Mouse (Mus musculus) gastrocnemius, adult 8-10 months (tissue): ENCODE data around the gene Man2a1. TPM values are rescaled to one million over a fixed set of nuclear protein-coding genes. Genes with fewer than 3 reads are reported as not detected.

Experiments used
- DNase-seq, 2 experiments: peaks; one replicate each; pipeline ENCODE4 v3.0.0; 2022; ENCODE audit warnings: low spot score in 2 of 2
- total RNA-seq, 4 experiments: library from RNA; stranded (reverse); gene quantifications; 2 replicates each; pipeline ENCODE4 v1.2.4; 2022

Gene Man2a1
- total RNA-seq, 4 experiments from 2014 or later = 4.5 to 6.1 (median 5.2) TPM

- DNase-seq = no peak
Observed at GRCm38 (mm10) chr17:64697277-64697831, 96.8 kb downstream of the Man2a1 start.

GRCm38 (mm10) chr17:64698516-64698915 is 98.0 kb downstream of the Man2a1 start:
- no peak for DNase-seq

GRCm38 (mm10) chr17:64703649-64704230 is 103.2 kb downstream of the Man2a1 start:
- DNase-seq = no peak

GRCm38 (mm10) chr17:64707529-64707928 is 107.0 kb downstream of the Man2a1 start:
- no peak for DNase-seq

- DNase-seq = peak; percentile 69 to 76
Observed at GRCm38 (mm10) chr17:64716318-64716717, 115.8 kb downstream of the Man2a1 start.

- DNase-seq = no peak
Observed at GRCm38 (mm10) chr17:64719760-64720159, 119.2 kb downstream of the Man2a1 start.

- no peak for DNase-seq
Observed at GRCm38 (mm10) chr17:64721112-64721511, 120.6 kb downstream of the Man2a1 start.

GRCm38 (mm10) chr17:64723162-64723561 is 122.6 kb downstream of the Man2a1 start:
- DNase-seq = no peak

- DNase-seq = no peak
Observed at GRCm38 (mm10) chr17:64725214-64725613, 124.7 kb downstream of the Man2a1 start.

GRCm38 (mm10) chr17:64726032-64726431 is 125.5 kb downstream of the Man2a1 start:
- no peak for DNase-seq

- no peak for DNase-seq
Observed at GRCm38 (mm10) chr17:64735492-64735891, 135.0 kb downstream of the Man2a1 start.

- DNase-seq = no peak
Observed at GRCm38 (mm10) chr17:64737918-64738317, 137.4 kb downstream of the Man2a1 start.

GRCm38 (mm10) chr17:64739129-64739528 is 138.6 kb downstream of the Man2a1 start:
- no peak for DNase-seq

- no peak for DNase-seq
Observed at GRCm38 (mm10) chr17:64742715-64743605, 142.4 kb downstream of the Man2a1 start.

GRCm38 (mm10) chr17:64743606-64744300 is 143.2 kb downstream of the Man2a1 start:
- DNase-seq = no peak

- DNase-seq = no peak
Observed at GRCm38 (mm10) chr17:64746637-64747225, 146.2 kb downstream of the Man2a1 start.

GRCm38 (mm10) chr17:64747461-64747860 is 146.9 kb downstream of the Man2a1 start:
- DNase-seq = no peak

- DNase-seq = peak; percentile 24 to 30
Observed at GRCm38 (mm10) chr17:64748131-64748530, 147.6 kb downstream of the Man2a1 start.

GRCm38 (mm10) chr17:64749146-64749545 is 148.6 kb downstream of the Man2a1 start:
- DNase-seq = no peak

- DNase-seq = peak; percentile 21 to 32
Observed at GRCm38 (mm10) chr17:64751249-64751648, 150.7 kb downstream of the Man2a1 start.
